Mouse (Mus musculus): Measurements from ENCODE around the gene Ifih1.
A peak's percentile ranks its signal among the peaks of the same experiment; 100 is the strongest.

Gene Ifih1

DNA sequence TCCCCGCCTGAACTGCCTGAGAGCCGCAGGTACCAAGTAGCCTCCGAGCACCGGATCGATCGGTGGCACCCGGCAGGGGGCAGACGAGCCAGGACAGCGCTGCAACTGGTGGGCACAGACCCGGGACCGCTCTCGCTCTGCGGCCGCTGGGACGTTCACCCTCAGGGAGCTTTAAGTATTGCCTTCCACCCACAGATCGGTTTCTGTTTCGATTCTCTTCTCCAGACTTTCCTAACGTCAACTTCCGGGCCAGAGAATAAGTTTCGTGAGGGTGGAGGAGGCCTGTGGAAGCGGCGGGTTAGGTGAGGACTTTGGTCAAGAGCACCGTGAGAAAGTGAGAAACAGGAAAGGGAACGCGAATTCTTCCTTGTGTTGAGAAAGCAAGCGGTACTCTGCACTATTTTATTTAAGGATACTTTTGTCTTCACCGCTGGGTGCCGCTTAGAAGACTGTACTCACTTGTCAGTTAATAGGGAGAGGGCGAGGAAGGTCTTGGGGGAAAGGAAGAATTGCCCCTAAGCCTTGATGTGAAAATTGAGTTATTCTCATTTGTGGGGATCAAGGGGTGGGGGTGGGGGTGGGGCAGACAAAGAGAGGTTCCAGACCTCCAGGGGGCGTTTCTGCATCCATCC lies at the start of gene Ifih1:
Gene Ifih1, minus strand, starts transcription at position 242 of the 632 bp plus-strand sequence.
- DNase-seq: peak; percentile 79 to 80

DNA sequence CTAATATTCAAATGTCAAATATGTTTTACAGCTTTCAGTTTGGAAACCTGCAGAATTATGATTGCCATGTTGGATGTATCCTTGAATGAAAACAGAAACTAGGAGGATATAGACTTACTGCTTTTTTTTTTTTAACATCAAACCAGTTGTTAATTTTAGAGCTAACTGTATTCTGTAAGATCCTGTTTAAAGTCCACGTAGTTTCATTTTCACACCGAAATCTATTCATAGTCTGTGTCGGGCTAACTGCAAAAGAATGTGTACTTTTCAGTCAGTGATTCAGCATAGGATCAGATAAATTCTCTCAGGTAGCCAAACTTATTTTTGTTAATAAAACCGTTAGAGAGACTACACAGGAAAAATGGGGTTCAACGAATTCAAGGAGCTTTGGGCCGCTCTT lies 39.9 kb upstream of the Ifih1 start:
- DNase-seq: no peak

DNA sequence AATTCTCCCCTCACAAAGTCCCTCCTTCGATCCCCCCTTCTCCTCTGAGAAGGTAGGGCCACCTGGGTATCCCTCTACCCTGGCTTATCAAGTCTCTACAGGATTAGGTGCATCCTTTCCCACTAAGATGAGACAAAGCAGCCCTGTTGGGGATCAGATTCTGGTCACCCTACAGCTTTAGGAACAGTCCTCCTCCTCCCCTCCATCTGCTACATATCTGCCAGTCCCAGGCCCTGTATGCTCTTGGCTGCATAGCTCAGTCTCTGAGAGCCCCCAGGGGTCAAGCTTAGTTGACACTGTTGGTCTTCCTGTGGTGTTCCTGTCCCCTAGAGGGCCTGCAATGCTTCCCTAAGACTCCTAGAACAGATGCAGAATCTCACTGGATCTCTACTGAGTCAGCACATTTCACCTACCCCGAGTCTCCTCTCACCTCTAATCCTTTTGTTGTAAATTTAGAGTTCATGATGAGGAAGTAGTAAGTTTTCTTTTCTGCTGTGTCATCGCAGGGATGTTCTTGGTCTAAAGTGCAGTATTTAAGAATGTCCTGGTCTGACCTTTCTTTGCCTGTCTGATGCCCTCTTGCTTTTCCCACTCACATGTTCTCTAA lies 39.0 kb upstream of the Ifih1 start:
- DNase-seq: no peak

DNA sequence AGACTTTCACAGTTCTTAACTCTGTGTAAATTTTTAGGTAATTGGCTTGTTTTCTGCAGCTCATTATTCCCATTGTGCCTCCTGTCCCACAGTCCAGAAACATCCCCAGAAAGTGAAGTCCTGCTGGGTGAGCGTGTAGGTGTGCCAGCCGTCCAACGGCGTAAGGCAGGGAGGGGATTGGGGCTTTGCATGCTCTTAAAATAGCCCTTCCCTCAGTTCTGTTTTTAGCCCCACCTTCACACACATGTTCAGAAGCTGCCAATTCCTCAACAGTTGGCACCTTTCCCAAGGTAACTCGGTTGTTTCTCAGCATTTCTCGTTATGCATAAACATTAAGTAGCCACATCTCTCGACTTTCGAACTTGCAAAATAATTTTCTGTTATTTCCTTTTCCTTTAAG lies 35.6 kb upstream of the Ifih1 start:
- no peak for DNase-seq

DNA sequence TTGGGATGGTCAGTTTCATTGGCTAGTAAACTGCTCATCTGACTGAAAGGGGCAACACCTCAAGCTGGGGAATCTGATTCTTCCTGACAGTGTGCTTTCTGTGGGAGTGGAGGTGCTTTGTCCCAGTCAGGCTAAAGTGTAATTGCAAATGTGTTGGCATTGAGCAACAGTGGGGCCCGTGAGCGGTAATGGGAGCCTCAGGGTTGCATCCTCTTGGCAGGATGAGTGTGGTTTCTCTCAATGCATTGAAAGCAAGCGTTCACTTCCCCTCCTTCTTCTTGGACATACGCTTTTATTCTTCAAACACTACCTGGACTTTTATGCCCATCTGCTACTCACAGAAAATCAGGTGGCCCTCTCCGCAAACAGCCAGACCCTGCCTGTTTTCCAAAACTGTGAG lies 26.7 kb upstream of the Ifih1 start:
- DNase-seq: no peak

DNA sequence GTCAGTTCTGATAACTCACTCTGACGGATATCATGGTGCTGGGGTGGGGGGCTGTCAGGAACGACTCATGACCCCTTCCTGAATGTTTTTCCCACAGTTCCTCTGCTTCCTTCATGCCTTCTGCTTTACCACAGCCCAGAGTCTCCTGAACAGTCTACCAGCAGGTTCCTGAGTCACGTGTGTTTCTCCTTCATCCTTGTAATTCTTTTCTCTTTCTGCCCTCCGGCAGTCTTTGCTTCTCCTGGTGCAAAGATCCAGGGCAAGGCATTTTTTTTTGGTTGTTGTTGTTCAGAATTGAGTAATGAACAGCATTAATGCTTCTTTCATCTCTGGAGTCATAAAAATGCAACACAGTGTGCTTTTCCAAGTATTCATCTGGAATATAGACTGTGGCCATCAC lies 24.7 kb upstream of the Ifih1 start:
- no peak for DNase-seq

DNA sequence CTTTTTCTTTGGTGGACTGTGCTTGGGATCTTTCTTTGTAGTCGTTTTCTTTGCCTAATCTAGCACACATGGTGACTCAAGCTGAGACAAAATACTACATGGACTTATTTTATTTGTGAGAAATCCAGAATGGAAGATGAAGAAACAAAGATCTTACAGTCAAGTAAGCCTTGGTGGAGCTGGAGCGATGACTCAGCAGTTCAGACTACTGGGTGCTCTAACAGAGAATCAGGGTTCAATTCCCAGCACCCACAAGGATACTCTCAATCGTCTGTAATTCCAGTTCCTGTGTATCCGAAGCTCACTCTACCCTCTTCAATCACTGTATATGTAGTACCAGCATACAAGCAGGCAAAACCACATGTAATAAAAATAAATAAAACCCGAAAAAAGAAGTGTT lies 24.2 kb upstream of the Ifih1 start:
- no peak for DNase-seq

DNA sequence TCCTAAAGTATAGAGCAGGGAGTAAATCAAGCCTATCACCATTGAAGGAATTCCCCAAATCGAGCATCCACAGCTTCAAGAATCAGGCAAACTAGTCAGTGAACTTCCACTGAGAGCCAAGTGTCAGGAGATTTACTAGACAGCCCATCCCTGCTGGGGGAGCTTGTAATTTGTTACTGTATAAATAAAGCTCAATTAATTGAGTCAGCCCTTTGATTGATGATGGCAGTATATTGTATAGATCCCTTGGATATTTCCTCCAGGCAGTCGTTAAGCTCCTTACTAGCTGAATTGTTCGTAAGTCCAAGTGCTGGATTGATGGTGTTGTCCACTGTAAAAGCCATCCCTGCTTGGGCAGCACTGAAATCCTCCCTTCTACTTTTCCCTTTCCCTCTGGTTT lies 23.8 kb upstream of the Ifih1 start:
- DNase-seq: no peak

DNA sequence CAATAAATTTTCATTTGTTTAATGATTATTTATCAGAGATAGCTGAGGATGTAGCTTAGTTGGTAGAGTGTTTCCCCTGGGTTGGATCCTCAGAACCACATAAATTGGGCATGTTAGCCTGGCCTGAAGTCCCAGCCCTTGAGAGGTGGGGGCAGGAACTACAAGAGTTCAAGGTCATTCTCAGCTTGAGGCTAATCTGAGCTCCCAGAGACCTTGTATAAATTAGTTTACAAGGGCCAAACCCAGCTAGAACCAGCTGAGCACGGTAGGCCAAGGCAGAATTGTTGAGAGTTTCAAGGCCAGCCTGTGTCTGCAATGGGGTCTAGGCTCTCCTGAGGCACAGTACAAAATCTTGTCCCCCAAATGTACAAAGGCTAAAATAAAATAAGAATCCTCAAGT lies 19.5 kb upstream of the Ifih1 start:
- DNase-seq: no peak

DNA sequence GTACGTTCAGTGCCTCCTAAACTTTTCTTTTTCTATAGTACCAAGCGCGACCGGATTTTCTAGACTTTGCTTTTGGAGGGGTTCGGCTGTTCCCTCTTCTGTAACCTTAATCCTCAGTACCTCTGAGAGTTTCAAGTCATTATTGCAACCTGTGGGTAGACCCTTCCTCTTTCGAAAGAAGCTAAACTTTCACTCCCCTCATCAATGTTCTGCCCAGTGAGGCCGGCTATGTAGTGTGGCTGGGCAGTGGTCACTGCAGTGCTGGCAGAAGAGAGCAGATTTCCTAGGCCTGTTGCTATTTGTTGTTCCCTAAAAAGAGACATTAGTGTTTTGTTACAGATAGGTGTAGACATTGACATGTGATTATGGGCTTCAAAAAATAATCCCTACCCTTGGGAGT lies 18.8 kb upstream of the Ifih1 start:
- DNase-seq: no peak

DNA sequence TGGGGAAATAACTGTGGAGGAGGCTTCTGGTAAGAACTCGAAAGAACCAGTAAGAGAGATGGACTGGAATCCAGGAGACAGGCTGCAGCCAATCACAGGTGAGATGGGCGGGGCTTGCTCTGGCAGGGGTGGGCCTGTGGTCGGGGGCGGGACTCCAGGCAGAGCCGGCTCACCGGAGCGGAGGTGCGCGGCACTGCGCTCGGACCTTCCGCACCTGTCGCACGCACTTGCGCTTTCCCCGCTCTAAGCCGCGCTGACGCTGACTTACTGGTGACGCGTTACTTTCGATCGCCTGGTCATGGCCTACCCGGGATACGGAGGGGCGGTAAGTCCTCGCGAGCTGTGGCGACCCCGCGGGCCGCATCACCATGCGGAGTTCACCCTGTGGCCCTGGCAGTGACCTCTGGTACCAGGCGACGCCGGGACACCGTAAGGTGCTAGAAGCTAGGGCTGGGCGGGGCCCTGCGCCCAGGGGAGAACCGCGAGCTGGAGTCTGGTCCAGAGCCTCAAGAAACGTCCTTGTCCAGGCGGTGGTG lies 18.1 kb upstream of the Ifih1 start, which contains the start of gene Gca:
Gene Gca, plus strand, starts transcription at position 151 of the 536 bp plus-strand sequence.
- DNase-seq: peak; percentile 85 to 87

DNA sequence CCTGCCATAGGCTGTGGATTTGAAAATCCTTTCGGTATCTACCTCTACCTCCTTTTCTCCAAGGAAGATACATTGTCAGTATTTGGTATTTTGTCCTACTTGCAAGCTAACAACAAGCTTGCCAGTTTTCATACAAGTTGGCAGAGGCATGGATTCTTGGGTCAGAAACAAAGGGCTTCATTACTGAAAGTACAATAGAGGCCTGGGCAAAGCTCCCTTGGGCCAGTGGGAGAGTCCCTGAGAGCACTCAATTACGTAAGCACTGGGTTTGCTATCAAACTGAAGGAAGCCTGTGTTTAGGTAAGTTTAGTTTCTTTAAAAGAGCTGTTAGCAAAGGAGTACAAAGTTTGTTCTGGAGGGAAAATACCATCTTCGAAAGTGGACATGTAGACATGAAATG lies 16.5 kb upstream of the Ifih1 start:
- DNase-seq: no peak

DNA sequence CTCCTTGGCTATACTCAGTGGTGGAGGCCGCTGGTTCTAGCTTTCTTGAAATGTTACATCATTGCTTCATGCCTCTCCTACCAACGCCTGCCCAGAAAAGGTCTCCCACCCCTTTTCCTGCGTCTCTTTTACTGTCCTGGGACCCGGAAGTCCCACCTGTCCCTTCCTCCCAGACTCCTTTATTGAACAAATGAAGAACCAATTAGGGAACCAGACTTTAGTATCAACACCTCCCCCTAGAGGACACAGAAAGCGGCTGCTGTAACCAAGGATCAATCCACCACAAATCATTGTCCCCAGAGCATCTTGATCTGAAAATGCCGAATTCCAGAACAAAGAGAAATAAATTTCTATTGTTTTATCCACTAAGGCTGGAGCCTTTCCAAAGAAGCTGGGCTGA lies 14.5 kb upstream of the Ifih1 start:
- no peak for DNase-seq

DNA sequence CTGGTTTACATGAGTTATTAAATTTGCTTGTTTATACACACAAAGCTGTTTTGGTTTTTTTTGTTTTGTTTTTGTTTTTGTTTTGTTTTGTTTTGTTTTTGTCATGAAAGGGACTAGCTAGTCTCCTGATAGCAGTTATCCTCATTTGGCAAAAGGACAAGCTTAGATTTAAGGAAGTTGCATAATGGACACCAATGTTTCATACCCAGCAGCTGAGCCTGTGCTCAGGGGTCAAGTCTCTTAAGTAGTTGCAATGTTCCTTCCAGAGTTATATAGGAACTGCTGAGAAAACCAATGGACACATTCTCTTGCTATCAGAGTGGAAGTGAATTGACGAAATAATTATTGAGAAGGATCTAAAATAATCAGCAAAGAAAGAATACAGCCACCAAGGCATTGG lies 10.0 kb upstream of the Ifih1 start:
- no peak for DNase-seq

DNA sequence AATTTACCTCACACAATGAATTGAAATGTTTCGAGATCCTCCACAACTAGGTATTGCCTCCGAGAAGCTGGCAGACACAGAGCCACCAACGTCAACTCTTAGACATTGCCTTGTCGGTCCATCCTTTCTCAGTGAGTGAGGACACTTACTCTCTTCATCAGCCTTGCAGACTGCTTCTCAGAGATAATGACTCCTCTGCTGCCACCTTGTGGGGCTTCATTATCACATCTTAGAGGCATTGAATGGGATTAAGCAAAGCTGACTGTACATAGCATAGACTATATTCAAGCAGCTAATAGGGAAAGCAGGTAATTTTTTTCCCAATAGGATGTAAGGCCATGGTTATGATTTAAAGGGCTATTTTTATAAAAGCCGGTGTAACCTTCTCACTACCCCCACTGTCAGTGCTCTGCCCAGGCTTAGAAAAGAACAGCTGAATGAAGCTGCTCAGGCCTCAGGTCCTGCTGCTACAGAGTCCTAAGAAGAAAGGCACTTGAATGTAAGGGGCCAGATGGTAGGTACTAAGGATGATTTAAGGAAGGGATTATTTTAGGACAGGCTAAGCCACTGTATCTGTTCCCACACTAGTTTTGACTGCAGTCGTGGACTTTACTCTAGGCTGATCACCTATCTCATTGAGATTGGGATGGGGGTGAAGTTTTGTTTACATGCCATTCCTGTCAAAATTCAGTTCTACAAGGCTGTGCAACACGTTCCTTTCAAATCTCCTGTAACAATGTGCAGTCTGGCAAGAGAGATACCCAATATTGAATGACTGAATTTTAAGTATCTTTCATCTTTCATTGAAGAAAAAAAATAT lies 8.7 kb upstream of the Ifih1 start:
- peak in 1 of 2 experiments; percentile 54 for DNase-seq

DNA sequence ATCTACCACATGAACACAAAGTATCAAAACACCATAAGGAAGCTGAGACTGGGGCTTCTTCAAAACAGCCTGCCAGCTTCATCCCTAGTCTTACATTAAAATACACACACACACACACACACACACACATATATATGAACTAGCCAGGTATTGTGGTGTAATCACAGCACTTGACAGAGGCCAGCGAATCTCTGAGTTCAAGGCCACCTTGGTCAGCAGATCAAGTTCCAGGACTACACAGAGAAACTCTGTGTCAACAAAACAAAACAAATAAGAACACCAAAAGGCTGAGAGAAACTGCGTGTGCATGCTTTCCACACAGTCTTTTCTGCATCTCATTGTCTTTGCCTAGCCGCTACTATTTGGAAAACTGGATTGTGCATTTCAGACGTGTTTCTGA lies 6.4 kb upstream of the Ifih1 start:
- no peak for DNase-seq

DNA sequence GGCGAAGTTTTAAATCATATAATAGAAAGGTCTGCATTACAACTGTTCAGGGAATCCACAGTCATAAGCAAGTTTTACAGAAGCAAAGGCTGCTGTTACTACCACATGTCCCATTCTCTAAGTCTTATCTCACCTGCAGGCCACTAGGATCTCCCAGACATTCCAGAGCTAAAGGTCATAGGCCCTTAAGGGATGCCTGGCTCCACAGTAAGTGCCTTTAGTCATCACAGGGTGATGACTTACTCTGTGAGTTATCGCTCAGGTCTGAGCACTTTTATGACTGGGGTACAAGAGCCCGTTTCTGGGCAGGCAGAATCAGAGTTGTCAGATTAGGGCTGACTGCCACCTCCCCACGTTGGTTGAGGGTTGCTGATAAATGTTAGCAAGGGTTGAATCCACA lies 5.8 kb upstream of the Ifih1 start:
- DNase-seq: no peak

DNA sequence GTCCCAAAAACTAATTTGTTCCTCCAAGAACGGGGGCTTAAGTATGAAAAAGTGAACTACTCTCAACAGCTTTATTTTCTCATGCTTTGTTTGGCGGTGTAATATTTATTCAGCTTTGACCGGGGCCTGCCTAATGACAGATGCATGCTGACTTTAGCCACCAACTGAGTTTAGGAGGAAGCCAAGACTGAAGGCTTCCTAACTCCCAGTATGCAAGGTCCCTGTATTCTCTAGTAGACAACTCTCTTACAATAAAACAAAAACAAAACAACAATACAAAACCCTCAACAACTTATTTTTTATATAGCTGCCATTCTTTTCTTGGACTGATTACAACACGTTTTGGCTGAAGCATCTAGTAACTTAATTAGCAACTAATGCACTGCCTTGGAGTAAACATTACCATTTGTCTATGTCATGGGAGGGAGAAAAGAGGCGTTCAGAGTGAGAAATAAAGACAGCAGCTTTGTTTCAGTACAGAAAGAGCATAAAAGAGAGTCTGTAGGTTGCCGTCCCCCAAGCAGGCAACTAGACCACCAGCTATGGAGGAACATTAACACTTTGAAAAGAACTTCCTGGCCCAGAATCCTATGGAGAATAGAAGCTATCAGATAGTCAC lies 725 bp upstream of the Ifih1 start:
- no peak for DNase-seq

DNA sequence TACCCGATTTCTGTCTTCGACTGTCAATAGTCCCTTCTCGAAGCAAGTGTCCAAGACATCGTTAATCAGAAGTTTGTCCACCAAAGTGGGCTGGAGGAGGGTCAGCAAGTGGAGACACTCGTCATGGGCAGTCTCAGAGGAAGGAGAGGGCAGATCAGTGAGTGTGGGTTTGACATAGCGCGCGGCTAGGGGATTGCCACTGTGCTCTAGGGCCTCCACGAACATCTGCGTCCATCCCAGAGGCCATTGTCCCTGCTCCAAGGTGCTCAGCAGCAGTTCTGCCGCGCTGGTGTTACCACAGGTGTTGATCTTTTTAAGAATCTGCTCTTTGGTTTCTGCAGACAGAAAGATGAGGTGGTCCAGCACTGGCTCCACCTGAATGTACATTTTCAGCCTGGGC lies 580 bp downstream of the Ifih1 start:
- peak; percentile 17 to 21 for DNase-seq

DNA sequence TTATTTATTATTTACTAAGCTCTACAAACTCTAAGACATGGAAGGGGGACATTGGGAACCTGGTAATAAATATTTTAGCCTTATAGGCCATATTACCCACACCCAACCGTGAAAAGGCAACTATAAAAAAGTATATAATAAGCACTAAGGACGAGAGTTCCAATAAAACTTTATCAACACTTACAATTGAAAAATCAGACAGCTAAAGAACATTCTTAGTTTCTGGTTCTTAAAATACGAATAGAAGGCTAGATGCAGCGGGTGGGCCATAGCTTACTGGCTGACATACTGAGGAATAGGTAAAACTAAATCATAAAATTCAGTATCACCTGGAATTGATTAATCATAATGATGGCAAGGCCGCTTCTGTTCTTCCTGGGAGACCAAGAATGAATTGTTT lies 1.2 kb downstream of the Ifih1 start:
- no peak for DNase-seq

DNA sequence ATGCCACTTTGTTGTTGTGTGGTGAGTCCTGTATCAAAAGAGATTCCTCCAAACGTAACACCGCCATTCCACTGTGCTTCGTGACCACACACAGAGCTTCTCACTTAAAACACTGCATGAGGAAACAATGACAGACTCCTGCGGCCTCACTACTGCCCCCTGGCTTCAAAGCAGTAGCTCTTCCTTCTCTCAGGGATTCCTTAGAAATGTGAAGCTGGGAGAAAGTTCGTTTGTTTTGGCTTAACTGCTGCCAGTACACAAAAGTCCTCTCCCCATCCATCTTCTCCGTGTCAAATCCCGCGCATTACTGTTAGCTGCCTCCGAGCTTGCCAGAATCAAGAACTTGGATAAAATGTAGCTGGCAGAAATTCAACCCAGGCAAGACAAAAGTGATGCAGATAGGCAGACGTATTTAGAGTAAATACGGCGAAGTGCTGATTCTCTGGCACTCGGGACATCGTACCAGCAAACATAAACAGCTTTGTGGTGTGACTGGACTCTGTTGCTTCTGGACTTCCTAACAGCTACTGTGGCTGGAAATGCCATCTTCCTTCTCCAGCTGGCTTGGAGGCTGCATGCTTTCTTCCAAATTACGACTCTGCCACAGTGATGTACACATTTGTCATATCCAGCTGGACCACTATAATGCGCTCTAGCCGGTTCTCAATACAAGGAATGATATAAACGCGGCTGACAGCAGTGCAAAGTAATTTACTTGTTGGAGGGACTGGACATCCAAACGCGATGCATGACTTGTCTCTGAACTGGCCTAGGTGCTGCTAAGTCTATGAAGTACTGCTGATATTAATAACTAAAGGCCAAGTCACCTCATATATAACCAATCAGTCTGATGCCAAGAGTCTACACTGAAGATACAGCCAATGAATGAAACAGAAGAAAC lies 2.4 kb downstream of the Ifih1 start:
- peak; percentile 54 to 74 for DNase-seq

DNA sequence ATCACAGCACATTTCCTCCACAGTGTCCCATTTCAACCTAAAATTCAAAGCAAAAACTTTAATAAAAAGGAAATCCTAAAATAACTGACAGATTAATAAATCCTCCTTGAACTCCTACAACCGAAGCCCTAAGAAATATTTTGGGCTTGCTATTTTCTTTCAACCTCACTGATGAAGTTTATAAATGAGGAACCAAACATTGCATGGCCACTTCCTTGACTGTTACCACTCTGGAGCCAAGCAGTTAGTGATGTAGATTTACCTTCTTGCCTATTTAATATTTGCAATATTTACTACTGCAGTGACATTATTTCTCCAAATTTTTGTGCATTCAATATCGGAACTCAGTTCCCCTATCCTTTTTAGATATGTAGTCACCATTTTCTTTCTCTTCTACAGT lies 6.2 kb downstream of the Ifih1 start:
- no peak for DNase-seq
